Mouse (Mus musculus) gastrocnemius, adult 2 months (tissue): ENCODE measurements around the gene Mapk10. TPM values are rescaled to one million over a fixed set of nuclear protein-coding genes. Genes with fewer than 3 reads are reported as not detected.

Experiments used
- DNase-seq: peaks from one replicate; pipeline ENCODE4 v3.0.0; 2022
- H3K27ac ChIP-seq: fragments of 200-600 bp; 2 replicates; pipeline ENCODE4 v1.8.1; 2022; ENCODE audit warnings: mild to moderate bottlenecking
- H3K4me3 ChIP-seq: fragments of 200-600 bp; 2 replicates; pipeline ENCODE4 v1.8.1; 2022; ENCODE audit warnings: mild to moderate bottlenecking, moderate library complexity
- CTCF ChIP-seq: fragments of 200-600 bp; IDR thresholded peaks from 2 replicates; pipeline ENCODE4 v1.8.1; 2022; ENCODE audit warnings: antibody characterized with exemption, mild to moderate bottlenecking, moderate library complexity
- intact Hi-C: fragments of 180-260 bp; cut with DNase I; formaldehyde crosslinking; loops from one replicate; pipeline ENCODE4 v1.15.1; 2025
- total RNA-seq, 2 experiments: library from RNA; stranded (reverse); gene quantifications; 2 replicates each; pipeline ENCODE4 v1.2.3; 2021

Gene Mapk10
- total RNA-seq, 2 experiments from 2014 or later, result 1.1 to 1.2 TPM

DNA sequence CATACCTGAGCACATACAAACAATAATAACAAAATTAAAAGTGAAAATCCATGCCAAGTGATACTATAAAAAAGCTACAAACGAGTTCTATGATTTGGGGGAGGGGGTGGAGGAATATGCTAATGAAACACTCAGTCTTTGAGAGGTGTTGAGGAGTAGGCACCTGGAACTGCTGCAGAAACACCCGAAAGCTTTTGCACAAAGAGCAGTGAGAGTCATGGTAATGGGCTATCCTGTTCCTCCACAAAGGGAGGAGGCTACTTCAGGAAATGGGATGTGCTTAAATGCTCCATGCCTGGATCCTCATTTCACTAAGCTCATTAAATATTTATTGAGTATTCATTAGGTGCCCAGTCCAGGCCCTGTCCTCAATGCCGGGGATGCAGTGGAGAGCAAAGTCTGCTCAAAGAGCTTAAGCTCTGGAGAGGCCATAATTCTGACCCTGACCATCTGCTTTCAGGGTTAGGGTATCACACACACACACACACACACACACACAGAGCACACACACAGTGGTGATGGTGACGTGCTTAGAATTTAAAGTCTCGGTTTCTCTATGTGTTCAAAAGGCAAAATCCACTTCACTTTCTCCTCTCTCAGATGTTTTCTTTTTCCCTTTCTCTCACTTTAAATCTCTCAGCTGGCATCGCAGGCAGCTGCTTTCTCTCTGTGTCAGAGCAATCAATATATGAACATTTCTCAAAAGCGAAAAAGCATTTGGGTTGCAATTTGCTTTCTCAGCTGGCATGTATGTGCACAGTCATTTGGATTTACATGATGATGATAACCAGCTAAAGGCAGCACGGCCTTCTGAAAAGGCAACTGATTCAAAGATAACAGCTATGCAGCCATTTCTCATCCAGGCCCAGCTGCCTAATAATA, 50.6 kb downstream of the Mapk10 start:
- intact Hi-C loops, result no loop called here
- no peak overlapping the region for H3K4me3 ChIP-seq
- no peak for DNase-seq
- TF ChIP-seq CTCF, result no peak
- no peak overlapping the region for H3K27ac ChIP-seq

DNA sequence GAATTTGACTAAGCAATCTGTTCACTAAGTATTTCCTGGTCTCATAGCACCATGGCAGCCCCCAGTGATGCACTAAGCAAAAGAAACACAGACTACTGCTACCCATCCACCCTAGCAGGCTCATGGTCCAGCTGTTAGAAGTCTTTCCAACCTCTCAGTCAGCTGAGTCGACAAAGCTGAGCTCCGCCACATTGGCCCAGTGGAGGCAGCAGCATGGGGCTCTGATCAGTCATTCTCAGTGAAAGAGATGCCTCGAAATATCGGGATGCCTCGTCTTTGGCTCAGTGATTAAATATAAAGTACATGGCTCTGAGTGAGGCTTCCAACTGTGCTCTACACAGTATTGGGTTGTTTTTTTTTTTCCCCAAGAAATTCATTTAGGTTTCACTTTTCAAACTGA, 70.2 kb downstream of the Mapk10 start:
- intact Hi-C loops, result no loop called here
- Histone ChIP-seq H3K27ac (no peak overlapping the region), H3K4me3 (no peak overlapping the region)
- DNase-seq, result no peak
- TF ChIP-seq CTCF, result no peak

DNA sequence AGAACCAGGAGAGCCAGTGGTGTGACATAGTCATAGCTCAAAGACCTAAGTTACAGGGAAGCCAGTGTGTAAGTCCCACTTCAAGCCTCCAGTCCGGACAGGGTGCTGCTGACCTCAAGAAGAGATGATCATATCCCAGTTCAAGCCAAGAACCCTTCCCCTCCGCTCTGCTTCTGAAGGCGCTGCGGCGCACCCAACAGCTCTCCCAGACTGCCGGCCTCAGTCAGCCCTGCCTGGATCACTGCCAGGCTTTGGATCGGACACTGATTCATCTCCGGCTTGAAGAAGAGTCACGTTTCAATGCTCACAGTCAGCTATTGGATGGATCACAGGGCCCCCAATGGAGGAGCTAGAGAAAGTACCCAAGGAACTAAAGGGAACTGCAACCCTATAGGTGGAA, 76.3 kb downstream of the Mapk10 start:
- H3K27ac ChIP-seq, result no peak overlapping the region
- no peak for TF ChIP-seq CTCF
- H3K4me3 ChIP-seq, result no peak overlapping the region
- intact Hi-C loops, result no loop called here
- DNase-seq, result peak; percentile 36

DNA sequence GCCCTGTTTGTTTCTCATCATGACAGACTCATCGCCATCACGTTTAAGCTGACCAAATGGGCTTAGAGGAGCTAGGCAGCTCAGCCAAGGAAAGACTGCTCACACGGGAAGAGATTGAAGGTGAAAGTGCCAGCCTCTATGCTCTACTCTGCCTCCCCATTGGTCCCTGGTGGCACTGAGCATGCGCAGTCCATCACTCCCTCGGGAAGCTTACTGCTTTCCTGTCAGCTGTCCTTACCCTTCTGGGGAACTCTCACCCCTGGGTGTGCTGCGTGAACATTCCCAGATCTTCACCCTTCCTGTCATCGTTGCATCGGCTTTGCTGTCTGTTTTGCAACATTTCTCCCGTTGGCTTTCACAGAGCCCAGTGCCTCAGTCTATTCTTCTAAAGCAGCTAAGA, 77.5 kb downstream of the Mapk10 start:
- Histone ChIP-seq H3K4me3 (no peak overlapping the region), H3K27ac (no peak overlapping the region)
- DNase-seq, result no peak
- intact Hi-C loops, result no loop called here
- no peak for TF ChIP-seq CTCF

DNA sequence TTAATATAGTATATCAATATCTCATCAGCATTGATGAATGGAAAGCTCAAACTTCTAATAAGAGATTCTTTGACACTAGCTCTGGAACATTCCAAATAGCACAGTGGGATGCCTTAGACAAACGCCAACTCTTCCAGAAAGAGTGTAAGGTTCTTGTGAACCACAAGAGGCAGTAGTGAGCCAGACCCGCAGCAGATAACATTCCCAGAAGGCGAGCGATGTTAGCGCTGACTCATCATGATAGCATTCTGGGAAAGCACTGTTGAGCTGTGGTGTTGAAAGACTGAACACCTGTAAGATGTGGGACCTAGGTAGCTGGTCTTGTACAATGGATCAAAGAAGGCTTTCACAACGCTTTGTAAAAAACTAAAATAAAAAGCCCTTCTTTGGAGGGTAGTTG, 78.3 kb downstream of the Mapk10 start:
- no peak for DNase-seq
- H3K27ac ChIP-seq, result no peak overlapping the region
- TF ChIP-seq CTCF, result peak; percentile 46
- intact Hi-C loops, result no loop called here
- H3K4me3 ChIP-seq, result no peak overlapping the region

GRCm38 (mm10) chr5:103119618-103120017, 91.5 kb downstream of the Mapk10 start:
- TF ChIP-seq CTCF, result no peak
- no peak for DNase-seq

GRCm38 (mm10) chr5:103115571-103115970, 95.6 kb downstream of the Mapk10 start:
- no peak overlapping the region for H3K4me3 ChIP-seq
- intact Hi-C loops, result no loop called here
- no peak overlapping the region for H3K27ac ChIP-seq
- DNase-seq, result no peak
- no peak for TF ChIP-seq CTCF

More at GRCm38 (mm10) chr5:103119618-103120017, 91.5 kb downstream of the Mapk10 start:
- Histone ChIP-seq H3K4me3 (no peak overlapping the region), H3K27ac (no peak overlapping the region)
- intact Hi-C loops, result no loop called here

DNA sequence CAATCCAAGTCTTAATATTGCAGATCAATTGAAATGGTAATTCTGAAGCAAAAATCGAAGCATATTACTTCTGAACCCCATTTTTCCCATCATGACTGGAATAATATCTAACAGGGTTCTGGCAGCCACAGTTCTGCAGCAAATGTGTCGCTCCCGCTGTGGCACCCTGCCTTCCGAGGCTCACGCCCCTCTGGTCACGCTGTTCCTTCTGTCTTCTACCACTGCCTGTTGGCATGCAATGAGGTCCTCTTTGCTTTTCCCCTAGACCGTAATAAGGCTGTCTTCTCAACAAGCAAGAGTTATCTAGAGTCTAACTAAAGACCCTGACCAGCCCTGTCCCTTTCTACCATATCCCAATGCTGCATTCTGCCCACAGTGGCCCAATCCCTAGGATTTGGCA, 98.7 kb downstream of the Mapk10 start:
- no peak for TF ChIP-seq CTCF
- intact Hi-C loops, result no loop called here
- Histone ChIP-seq H3K4me3 (no peak overlapping the region), H3K27ac (no peak overlapping the region)
- no peak for DNase-seq

DNA sequence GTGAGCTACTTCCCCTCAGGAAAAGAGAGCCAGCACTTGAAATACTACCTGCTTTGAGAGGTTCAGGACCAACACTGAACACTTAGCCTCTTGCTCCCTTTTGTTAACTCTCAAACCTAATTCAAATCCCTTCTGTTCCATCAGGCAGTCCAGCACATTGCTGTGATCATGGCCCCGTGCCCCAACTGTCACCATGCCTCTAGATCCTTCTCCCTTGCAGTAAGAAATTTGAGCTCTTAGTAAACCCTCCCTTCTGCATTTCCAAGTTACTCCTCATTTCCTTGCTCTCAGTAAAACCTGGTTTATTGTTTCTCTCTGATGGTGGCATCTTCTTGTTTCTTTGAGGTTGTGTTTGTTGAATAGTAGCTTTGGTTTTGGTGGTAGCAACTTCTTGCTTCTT, 101.7 kb downstream of the Mapk10 start:
- intact Hi-C loops, result no loop called here
- no peak for DNase-seq
- Histone ChIP-seq H3K27ac (no peak overlapping the region), H3K4me3 (no peak overlapping the region)
- no peak for TF ChIP-seq CTCF

DNA sequence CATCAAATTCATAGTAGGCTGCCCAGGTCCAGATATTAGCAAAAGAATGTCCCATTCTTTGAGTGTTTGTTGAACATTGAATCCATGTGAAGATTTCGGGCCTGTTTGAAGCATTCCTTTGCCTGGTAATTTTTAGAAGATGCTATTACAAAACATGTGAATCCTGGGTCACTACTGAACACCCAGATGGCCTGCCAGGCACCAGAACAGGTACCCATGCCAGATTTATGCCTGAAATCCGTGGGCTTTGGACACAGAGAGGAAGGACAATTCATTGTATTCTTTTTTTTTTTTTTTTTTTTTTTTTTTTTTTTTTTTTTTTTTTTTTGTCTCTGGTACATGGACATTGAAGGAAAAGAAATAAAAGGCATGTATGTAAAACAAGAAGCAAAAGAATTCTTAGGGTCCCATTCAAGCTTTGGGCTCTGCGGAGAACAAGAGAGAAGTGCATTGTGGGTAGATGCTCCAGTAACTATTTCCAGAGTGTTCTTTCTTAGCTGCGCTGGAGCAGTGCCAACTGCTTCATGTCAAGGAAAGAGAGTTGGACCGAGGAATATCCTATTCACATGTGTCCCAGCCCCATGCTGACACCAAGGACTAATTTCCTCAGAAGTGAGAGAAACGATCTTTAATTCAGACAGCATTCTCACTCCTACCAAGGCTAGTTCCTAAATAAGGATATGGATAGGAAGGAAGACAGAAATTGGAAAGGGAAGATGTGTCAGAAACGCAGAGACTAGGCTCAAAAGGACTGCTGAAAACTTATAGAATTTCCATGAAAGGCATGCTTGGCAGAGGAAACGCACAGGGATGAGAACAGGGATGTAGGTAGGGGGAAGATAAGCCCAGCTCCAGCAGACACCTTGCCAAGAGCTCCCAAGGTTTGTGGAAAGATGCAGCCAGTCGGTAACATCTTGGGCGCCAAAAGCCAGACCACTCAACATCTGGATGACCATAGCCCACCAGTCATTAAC, 105.4 kb downstream of the Mapk10 start:
- no peak for DNase-seq
- Histone ChIP-seq H3K4me3 (no peak overlapping the region), H3K27ac (no peak overlapping the region)
- intact Hi-C loops, result no loop called here
- TF ChIP-seq CTCF, result no peak

DNA sequence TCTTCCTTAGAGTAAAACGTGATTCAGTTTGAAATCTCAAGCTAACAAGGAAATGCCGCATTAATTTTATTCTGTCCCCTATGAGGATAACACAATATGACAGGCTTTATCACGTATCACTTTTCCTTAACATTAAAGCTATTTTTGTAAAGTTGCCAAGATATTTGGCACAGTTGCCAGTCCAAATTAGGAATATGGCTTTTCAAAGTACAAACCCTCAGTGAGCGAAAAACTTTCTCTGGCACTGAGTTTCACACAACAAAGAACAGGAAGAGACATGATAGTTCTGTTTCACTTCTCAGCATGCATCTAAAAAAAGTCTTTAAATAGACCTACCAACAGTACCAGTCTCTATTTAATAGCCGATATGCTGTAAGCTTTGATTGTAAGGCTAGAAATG, 107.1 kb downstream of the Mapk10 start:
- H3K27ac ChIP-seq, result no peak overlapping the region
- no peak for TF ChIP-seq CTCF
- H3K4me3 ChIP-seq, result no peak overlapping the region
- intact Hi-C loops, result no loop called here
- DNase-seq, result no peak

DNA sequence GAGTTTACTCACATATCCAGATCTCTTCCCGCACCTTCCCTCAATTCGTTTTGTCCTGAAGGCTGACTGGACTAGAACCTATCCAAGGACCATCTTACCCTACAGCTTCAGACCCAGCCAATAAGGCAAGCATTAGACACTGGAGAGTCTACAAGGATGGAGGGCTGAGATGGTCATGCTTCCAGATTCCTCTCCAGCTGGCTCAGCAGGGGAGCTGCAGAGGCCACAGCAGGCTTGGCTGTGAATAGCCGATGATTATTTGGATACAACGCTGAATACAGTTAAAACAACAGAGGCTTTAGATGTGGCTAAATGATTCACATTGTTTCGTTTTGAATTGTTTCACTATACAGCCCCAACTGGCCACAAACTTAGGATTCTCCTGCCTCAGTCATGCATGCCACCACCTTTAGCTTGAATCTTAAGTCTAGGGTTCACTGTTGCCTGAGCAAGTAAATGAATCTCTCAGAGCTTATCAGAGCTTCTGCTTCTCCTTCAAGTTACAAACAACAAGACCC, 108.2 kb downstream of the Mapk10 start:
- no peak for TF ChIP-seq CTCF
- no peak overlapping the region for H3K4me3 ChIP-seq
- H3K27ac ChIP-seq, result no peak overlapping the region
- DNase-seq, result no peak
- intact Hi-C loops, result no loop called here

DNA sequence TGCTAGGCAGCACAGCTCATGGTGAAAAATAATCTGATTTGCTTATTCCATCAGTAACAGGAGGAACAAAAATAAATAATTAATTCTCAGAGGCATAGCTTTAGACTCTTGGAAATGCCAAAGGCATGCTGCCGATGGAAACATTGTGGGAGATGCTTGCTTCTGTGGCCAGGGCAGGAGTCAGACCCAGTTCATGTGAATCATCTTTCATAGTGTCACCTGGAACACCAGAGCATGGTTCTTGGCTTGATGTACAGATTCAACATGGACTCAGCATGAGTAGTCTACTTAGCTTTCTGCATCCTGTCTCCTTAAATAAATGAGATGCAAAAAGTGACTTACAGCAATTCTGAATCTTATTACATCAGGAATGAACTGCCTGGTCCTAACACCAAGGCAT, 109.0 kb downstream of the Mapk10 start:
- no peak for DNase-seq
- no peak overlapping the region for H3K27ac ChIP-seq
- intact Hi-C loops, result no loop called here
- TF ChIP-seq CTCF, result no peak
- no peak overlapping the region for H3K4me3 ChIP-seq
